Mouse (Mus musculus): ENCODE measurements around the gene Hist3h2ba. TPM values are rescaled to one million over a fixed set of nuclear protein-coding genes. Genes with fewer than 3 reads are reported as not detected.
"Not testable (repeated sequence)": the region's sequence is repeated elsewhere in the genome, so short reads cannot be mapped to it uniquely, and the experiment has no call there.

The Hist3h2ba gene
- total RNA-seq, 2 experiments from 2014 or later, result 172 to 180 TPM

GRCm38 (mm10) chr11:58931576-58931975 is 17.1 kb upstream of the Hist3h2ba start:
- no peak for DNase-seq (ENCODE audit: extremely low spot score in 1 of 2, low spot score in 2 of 2)
- intact Hi-C loops (cut with DNase I), result loop anchor here (10.0 kb wide), 1 partner anchor 363 kb away; the partner anchor contains the start of gene Wnt3a

GRCm38 (mm10) chr11:58937909-58938308 is 10.8 kb upstream of the Hist3h2ba start:
- intact Hi-C loops (cut with DNase I), result loop anchor here (10.0 kb wide), 1 partner anchor 357 kb away; the partner anchor contains the start of gene Wnt3a
- no peak for DNase-seq (ENCODE audit: extremely low spot score in 1 of 2, low spot score in 2 of 2)

- peak; percentile 89 to 94 for DNase-seq (ENCODE audit: extremely low spot score in 1 of 2, low spot score in 2 of 2)
- intact Hi-C loops (cut with DNase I), result loop anchor here (10.0 kb wide), 1 partner anchor 356 kb away; the partner anchor contains the start of gene Wnt3a
Observed at GRCm38 (mm10) chr11:58938322-58939087, 10.2 kb upstream of the Hist3h2ba start, which contains the start of gene Rnf187. TSS of gene Rnf187 (minus strand) at chr11:58938916.

GRCm38 (mm10) chr11:58939088-58939439 is 9.7 kb upstream of the Hist3h2ba start:
- no peak for DNase-seq (ENCODE audit: extremely low spot score in 1 of 2, low spot score in 2 of 2)
- intact Hi-C loops (cut with DNase I), result loop anchor here (10.0 kb wide), 1 partner anchor 356 kb away; the partner anchor contains the start of gene Wnt3a

GRCm38 (mm10) chr11:58944136-58944535 is 4.6 kb upstream of the Hist3h2ba start:
- no peak for DNase-seq (ENCODE audit: extremely low spot score in 1 of 2, low spot score in 2 of 2)
- intact Hi-C loops (cut with DNase I), result no loop called here

GRCm38 (mm10) chr11:58947306-58947705 is 1.4 kb upstream of the Hist3h2ba start:
- DNase-seq (ENCODE audit: extremely low spot score in 1 of 2, low spot score in 2 of 2), result no peak
- intact Hi-C loops (cut with DNase I), result no loop called here

- intact Hi-C loops (cut with DNase I), result no loop called here
- peak; percentile 59 to 65 for DNase-seq (ENCODE audit: extremely low spot score in 1 of 2, low spot score in 2 of 2)
Observed at GRCm38 (mm10) chr11:58947798-58948528, 757 bp upstream of the Hist3h2ba start.

GRCm38 (mm10) chr11:58949480-58950431 is 1.0 kb downstream of the Hist3h2ba start:
- peak; percentile 65 to 69 for DNase-seq (ENCODE audit: extremely low spot score in 1 of 2, low spot score in 2 of 2)
- intact Hi-C loops (cut with DNase I), result no loop called here

- intact Hi-C loops (cut with DNase I), result no loop called here
- no peak for DNase-seq (ENCODE audit: extremely low spot score in 1 of 2, low spot score in 2 of 2)
Observed at GRCm38 (mm10) chr11:58951210-58951609, 2.5 kb downstream of the Hist3h2ba start.

GRCm38 (mm10) chr11:58953351-58954169 is 4.8 kb downstream of the Hist3h2ba start:
- intact Hi-C loops (cut with DNase I), result no loop called here
- peak in 1 of 2 experiments; percentile 49 for DNase-seq (ENCODE audit: extremely low spot score in 1 of 2, low spot score in 2 of 2)

GRCm38 (mm10) chr11:58954170-58954419 is 5.4 kb downstream of the Hist3h2ba start:
- intact Hi-C loops (cut with DNase I); DNase-seq (ENCODE audit: extremely low spot score in 1 of 2, low spot score in 2 of 2): not testable (repeated sequence)

GRCm38 (mm10) chr11:58954420-58955142 is 5.9 kb downstream of the Hist3h2ba start, which contains the start of the genes Hist3h2a and Trim17:
TSS of gene Hist3h2a (plus strand) at chr11:58954685.
TSS of gene Trim17 (plus strand) at chr11:58954685.
- intact Hi-C loops (cut with DNase I), result no loop called here
- DNase-seq (ENCODE audit: extremely low spot score in 1 of 2, low spot score in 2 of 2), result peak; percentile 92 to 97

- intact Hi-C loops (cut with DNase I), result no loop called here
- DNase-seq (ENCODE audit: extremely low spot score in 1 of 2, low spot score in 2 of 2), result peak in 1 of 2 experiments; percentile 40
Observed at GRCm38 (mm10) chr11:58955143-58955867, 6.6 kb downstream of the Hist3h2ba start.

- no peak for DNase-seq (ENCODE audit: extremely low spot score in 1 of 2, low spot score in 2 of 2)
- intact Hi-C loops (cut with DNase I), result no loop called here
Observed at GRCm38 (mm10) chr11:58955868-58956257, 7.1 kb downstream of the Hist3h2ba start.

GRCm38 (mm10) chr11:58957226-58957914 is 8.7 kb downstream of the Hist3h2ba start:
- intact Hi-C loops (cut with DNase I), result no loop called here

GRCm38 (mm10) chr11:58958536-58958935 is 9.8 kb downstream of the Hist3h2ba start:
- DNase-seq (ENCODE audit: extremely low spot score in 1 of 2, low spot score in 2 of 2), result no peak
- intact Hi-C loops (cut with DNase I), result no loop called here

More at GRCm38 (mm10) chr11:58957226-58957914, 8.7 kb downstream of the Hist3h2ba start:
- DNase-seq (ENCODE audit: extremely low spot score in 1 of 2, low spot score in 2 of 2), result peak in 1 of 2 experiments; percentile 21

All from left cerebral cortex, postnatal 10 days (tissue).